Comparison of ENCODE assay signal across 11 mouse cellular contexts in the genomic region with DNA sequence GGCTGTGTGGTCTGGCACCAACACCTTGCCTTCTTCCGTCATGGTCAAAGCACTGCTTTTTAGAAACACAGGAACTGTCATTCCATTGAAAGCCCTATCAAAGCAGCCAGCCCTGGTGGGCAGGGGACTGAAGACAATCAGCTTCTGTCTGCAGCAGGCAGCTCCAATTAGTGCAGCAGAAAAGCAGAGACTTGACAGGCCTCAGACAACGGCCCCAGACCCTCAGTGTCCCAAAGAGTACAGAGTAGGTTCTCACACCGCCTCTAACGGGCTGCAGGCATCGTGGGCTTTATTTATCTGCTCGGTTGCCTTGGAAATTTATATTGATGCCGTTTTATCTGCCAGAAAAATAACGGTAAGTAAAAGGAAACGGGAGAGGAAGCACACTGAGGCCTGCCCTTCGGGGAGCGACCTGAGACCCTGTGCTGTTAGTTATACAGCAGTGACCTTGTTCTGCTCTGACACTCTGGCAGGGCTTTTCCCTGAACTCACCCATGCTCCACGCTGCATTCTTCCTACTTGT. TPM values are rescaled to one million over a fixed set of nuclear protein-coding genes. Genes with fewer than 3 reads are reported as not detected.
DNase-seq lines count a peak whose midpoint lies in the region; ATAC-seq lines count a peak whose summit lies in the region.
"Had no signal": no experiment of that assay in that cellular context is flagged by ENCODE, and none has a peak within 500 bp of the region (broad histone marks: within the 10 kb centered on the region; RNA-seq: fewer than 3 reads in every experiment).

No protein-coding gene starts in this region.

- H3K36me3 ChIP-seq in heart, embryonic 13.5 days, result no peaks in the 10 kb centered on the region
- H3K36me3 ChIP-seq: kidney, embryonic 15.5 days had no signal

- no peaks in the 10 kb centered on the region for H3K27me3 ChIP-seq in heart, embryonic 13.5 days (replicated peaks)
- H3K27me3 ChIP-seq: kidney, embryonic 15.5 days; megakaryocyte, embryonic 14.5 days had no signal

- 22% methylated on average over 12 of the region's 12 CpGs for WGBS in heart, embryonic 13.5 days

- peak overlapping the region; percentile 64 for H3K9ac ChIP-seq in heart, embryonic 13.5 days
- H3K9ac ChIP-seq: kidney, embryonic 15.5 days had no signal

- no peaks in the 10 kb centered on the region for H3K9me3 ChIP-seq in heart, embryonic 13.5 days
- H3K9me3 ChIP-seq: kidney, embryonic 15.5 days; megakaryocyte, embryonic 14.5 days had no signal

- peak overlapping the region; percentile 91 for H3K27ac ChIP-seq in heart, embryonic 13.5 days (replicated peaks)
- H3K27ac ChIP-seq: kidney, embryonic 15.5 days had no signal

- H3K4me2 ChIP-seq in heart, embryonic 13.5 days, result peak overlapping the region; percentile 35
- H3K4me2 ChIP-seq: kidney, embryonic 15.5 days had no signal

- no peak overlapping the region for H3K4me3 ChIP-seq in heart, embryonic 13.5 days
- H3K4me3 ChIP-seq: kidney, embryonic 15.5 days; megakaryocyte, embryonic 14.5 days had no signal

- H3K4me1 ChIP-seq in heart, embryonic 13.5 days, result peaks cover 58% of the 10 kb centered on the region

- no peak for ATAC-seq in heart, embryonic 13.5 days (ENCODE audit: extremely low read depth, insufficient number of reproducible peaks, low FRiP score, low TSS enrichment)
- no peak for ATAC-seq in activated CD4-positive, CD25-positive, alpha-beta regulatory T cell, adult 4 months

- DNase-seq in heart, postnatal 36 days, result no peak
- DNase-seq in brain, adult 2 months (ENCODE audit: low read depth, low spot score), result peak; percentile 24
- peak; percentile 32 for DNase-seq in forelimb bud, embryonic 11.5 days (ENCODE audit: low read depth, low spot score)
- peak; percentile 43 for DNase-seq in mesoderm, embryonic 11.5 days (ENCODE audit: low read depth, low spot score)
- DNase-seq in ovary, postnatal 36 days (ENCODE audit: low spot score), result no peak
- no peak for DNase-seq in right cerebral cortex, postnatal 25 days
- DNase-seq: thymus, postnatal 36 days had no signal

- intact Hi-C loops in heart, postnatal 36 days (cut with DNase I), result no loop called here

RNA-seq across cellular contexts. Expression of gene Lrrc1, which starts 48.1 kb away (rescaled TPM):
- 12.6 and 13.0 TPM in 2 replicates for polyA plus RNA-seq in heart, embryonic 13.5 days (2015; fragmentation: Nextera tagmentation; extraction: Ambion mirVana)
- 10 to 100 TPM; 15.8 to 18.3 TPM for total RNA-seq in heart, postnatal 36 days (2021)
- polyA plus RNA-seq in activated CD4-positive, CD25-positive, alpha-beta regulatory T cell, adult 4 months (2017; shearing (Covaris generic)), result 1 to 10 TPM; 2.2 to 3.6 TPM

Comparison
In these comparisons a context has a peak if more than half of its experiments do, and no peak if none do; other contexts are left out.
1. DNase-seq: peak in brain, adult 2 months (single experiment), forelimb bud, embryonic 11.5 days (single experiment) and mesoderm, embryonic 11.5 days (single experiment); none in heart, postnatal 36 days (0 of 2), ovary, postnatal 36 days (single experiment) and right cerebral cortex, postnatal 25 days (single experiment).